Mouse (Mus musculus) left cerebral cortex, adult 8-10 months (tissue): ENCODE results near the gene Clec2i. TPM values are rescaled to one million over a fixed set of nuclear protein-coding genes. Genes with fewer than 3 reads are reported as not detected.
"Not testable (repeated sequence)": the region's sequence is repeated elsewhere in the genome, so short reads cannot be mapped to it uniquely, and the experiment has no call there.

ENCODE experiments used
- DNase-seq, 2 experiments: peaks; one replicate each; pipeline ENCODE4 v3.0.0; 2022; ENCODE audit warnings: low spot score in 2 of 2
- total RNA-seq, 4 experiments: library from RNA; stranded (reverse); gene quantifications; 2 replicates each; pipeline ENCODE4 v1.2.4; 2022

Clec2i gene
- total RNA-seq, 4 experiments from 2014 or later = 0.17 TPM; not detected in 3

DNA sequence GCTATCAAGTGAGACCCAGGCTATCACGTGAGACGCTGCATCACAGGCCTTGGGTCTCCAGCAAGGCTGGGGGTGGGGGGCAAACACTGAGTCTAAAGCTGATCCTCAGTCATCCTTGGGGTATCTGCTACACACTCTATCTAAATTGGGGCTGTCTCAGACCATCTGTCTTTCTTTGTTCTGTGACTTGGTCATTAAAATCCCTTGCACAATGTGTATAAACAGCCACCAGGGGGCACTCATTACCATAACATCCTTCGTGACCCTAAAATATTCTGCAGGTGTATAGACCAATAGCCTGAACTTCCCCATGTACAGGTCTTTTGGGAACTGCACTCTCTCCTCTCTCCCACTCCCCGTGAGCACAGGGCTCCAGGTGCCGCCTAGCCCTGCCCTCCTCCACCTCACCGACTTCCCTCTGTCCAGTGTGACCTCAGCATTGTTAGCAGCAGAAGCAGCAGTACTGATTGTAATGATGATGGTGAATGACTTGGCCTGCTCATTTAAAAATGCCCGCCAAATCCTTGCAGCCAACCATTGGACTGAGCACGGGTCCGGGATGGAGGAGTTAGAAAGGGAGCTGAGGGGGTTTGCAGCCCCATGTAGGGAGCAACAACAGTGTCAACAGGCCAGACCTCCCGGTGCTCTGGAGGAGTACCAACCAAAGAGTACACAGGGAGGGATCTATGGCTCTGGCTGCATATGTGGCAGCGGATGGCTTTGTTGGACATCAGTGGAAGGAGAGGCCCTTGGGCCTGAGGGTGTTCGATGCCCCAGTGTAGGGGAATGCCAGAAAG lies 33.2 kb upstream of the Clec2i start:
- no peak for DNase-seq

DNA sequence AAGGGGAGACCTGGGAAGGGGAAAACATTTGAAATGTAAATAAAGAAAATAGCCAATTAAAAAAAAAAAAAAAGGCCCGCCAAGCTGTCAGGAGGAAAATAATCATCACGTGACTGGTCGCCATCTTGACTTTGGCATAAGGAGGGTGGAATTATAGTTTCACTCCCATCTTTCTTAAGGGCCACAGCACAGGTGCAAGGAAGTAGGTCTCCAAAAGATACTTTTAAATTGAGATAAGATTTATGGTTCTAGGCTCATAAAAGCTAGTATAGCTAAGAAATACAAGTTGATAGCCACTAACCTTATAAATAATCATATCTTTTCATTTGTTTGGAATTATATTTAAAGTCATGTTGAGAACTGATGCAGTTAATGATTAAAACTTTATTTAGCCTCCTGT lies 32.5 kb upstream of the Clec2i start:
- DNase-seq = no peak

DNA sequence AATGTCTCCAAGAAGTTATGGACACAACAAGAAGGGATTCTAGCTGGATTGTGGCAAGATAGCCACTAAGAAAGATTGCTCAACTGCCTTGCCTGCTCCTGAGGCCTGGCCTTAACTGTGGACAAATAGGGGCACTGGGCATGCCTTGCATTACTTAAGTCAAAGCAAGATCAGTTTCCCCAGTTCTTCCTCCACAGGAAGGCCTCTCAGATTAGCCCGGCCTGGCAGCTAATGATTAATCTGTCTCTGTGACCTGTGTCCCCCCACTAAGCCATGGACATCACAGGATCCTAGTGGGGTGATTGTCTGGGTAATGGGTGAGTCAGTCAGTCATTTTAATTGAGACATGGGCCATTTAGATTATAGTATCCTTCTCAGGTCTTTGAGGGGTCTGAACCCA lies 31.9 kb upstream of the Clec2i start:
- no peak for DNase-seq

DNA sequence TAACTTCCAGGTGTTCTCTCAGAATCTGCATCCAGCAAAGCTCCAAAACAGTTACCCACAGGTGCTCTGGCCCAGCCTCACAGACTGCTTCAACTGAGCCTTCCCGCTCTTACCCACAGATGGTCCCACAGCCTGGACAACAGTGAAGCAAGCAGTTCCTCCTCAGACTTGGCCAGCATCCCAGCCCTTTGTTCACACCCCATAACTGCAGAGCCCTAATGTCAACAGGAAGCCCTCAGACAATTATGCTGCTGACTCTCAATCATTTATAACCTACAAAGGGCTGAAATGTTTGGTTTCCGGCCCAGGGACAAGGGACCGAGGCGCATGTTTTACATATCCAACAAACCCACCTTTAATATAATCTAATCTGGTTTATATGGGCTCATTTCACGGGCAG lies 31.1 kb upstream of the Clec2i start:
- no peak for DNase-seq

DNA sequence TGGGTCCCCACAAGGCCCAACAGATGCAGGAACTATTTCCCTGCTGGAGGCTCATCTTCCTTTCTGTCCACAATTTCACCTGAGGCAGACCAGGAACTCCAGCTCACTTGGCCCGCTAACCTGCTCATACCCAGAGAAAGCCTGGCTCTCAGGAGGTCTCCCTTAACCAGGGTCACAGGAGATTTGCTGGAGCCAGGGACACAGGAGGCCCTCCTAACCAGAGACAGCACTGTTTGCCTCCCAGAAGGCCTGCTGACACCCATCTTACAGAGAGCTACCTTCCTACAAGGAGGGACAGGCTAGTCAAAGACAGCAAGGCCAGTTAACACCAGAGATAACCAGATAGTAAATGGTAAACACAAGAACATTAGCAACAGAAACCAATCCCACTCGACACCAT lies 29.4 kb upstream of the Clec2i start:
- no peak for DNase-seq

DNA sequence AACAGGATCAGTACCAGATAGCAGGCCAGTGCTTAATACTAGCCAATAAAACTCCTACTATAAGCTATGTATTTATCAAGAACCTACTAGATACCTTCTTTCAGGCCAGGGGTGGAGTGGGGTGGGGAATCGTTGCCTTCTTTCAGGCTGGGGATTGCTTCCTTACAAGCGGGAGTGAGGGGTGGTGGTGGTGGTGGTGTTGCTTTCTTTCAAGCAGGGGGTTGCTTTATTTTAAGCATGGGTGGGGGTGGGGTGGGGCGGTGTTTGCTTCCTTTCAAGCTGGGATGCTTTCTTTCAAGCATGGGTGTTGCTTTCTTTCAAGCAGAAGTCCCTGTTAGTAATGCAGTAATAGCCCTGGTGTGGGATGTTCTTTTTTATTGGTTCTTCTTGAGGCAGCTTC lies 18.5 kb upstream of the Clec2i start:
- DNase-seq = no peak

DNA sequence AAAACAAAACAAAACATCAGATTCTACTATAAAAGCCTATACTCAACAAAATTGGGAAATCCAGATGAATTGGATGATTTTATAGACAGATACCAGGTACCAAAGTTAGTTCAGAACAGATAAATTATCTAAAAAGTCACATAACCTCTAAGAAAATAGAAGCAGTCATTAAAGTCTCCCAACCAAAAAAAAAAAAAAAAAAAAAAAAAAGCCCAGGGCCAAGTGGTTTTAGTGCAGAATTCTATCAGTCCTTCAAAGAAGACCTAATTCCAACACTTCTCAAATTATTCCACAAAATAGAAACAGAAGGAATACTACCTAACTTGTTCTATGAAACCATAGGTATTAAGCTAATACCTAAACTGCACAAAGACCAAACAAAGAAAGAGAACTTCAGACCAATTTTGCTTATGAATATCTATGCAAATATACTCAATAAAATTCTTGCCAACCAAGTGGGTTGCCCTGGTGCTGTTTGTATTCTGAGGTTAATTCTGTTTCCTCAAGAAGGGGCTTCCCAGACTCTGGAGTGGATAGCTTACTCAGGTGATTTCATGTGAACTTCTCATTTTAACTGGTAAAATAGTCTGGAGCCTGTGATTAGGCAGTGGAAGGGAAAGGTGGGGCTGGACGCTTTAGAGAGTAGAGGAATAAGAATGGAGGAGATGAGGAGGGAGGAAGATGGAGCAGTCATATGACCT lies 15.3 kb upstream of the Clec2i start:
- DNase-seq = no peak

DNA sequence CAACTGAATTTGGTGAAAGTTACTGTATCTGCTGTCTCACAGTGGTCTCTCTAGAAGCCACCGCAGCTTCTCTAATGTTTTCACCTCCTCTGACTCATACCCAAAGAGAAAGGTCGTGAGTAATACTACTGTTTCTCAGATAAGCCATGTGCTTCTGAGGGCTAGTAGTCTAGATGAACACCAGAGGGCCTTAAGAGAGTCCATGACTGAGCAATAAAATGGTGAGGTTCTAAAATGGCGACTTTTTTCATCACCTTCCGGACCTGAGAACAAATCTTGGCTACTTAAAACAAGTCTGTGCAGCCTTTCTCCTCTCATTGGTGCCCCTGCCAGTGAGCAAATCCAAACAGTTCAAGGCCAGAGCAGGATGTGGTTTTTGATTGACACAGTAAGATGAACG lies 1.4 kb downstream of the Clec2i start:
- no peak for DNase-seq

DNA sequence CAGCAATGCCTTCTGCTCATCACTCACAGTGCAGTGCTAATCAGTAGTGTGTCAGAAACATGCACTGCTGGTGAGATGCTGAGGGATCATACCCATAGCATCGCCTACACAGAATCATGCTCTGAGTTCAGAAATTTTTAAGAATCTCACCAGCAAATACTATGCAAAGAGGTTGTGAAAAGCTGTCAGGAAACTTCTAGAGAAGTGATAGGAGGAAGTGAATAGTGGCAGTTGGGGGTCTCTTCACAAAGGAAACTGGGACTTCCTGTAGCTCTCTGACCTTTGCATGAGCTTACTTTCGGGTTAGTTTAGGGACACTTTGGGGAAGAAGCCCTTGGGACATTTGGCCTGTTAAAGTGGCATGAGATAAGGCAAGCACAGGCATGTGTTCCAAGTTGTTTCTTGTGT lies 3.6 kb downstream of the Clec2i start, which contains the start of gene BC035044:
Gene BC035044 (minus strand): TSS at position 179 of the 408 bp plus-strand sequence.
- no peak for DNase-seq

DNA sequence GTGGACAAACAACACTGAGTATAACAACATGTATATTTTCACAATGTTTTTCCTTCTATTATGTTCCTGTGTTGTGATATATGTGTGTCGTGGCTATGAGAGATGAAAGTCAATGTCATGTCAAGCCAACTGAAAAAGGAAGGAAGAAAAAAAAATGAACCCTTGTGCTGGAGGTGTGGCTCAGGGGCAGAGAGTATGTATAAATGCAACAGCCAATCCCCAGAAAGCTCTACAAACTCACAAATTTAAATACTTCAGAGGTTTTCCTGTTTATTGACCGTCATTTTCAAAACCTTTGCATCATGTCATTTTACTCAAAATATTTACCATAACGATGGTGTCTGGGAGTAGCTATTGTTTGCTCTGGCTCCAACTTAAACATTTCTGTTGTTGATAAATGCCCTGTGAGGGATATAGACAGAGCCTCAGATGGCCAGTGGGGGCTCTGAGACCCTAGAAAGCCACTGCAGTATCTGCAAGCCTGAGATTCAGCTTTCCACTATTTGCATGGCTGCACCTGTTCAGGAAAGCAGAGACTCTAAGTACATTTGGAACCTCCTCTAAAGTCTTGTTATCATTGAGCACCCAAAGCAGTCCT lies 8.1 kb downstream of the Clec2i start:
- DNase-seq = no peak

DNA sequence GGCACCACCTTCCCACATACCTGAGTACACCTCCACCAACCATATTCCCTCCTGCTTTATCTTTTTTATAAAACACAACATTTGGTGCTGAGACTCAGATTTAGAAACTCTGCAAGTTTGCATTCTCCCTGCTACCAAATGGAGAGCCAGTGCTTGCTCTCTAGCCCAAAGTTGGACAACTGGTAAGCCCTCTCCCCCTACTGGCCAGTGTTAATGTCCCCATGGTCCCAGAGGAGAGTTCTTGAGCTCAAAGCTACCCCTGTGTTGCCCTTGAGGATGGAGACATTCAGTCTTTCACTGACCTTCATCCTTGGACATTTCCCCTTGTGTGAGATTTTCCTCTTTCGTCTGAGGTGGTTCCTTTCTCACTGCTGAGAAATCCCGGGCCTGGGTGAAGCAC lies 12.7 kb downstream of the Clec2i start:
- DNase-seq = no peak

DNA sequence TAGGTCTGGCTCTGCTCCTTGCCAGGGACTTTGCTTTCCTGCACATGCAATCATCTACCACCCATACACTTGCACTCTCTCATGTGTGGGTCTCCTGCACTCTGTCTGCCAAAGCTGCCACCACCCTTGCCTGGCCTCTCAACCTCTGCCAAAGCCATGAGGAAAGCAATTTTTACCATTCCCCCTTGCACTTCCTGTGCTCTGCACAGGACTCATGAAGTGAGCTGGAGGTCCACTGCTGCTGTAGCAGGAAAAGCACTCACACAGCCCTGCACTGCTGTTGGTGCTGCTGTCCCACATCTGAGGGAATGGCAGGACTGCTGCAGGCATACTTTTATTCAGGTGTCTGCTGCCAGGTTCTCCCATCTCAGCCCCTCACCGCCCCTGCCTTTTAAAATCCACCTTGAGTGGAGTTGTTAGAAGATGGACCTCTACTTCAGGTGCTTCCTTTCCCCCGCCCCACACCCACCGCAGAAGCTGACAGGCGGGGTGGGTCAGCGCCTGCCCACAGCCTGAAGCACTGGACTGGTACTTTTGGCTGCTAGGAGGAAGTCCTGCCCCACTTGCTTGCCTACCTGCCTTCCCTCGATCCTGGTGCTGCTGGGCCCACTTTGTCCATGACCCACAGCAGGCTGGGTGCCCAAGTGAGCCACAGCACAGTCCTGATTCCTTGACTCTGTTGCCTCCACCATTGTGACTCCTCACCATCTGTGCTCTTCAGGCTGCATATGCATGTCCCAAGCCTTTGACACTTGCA lies 13.6 kb downstream of the Clec2i start:
- DNase-seq = not testable (repeated sequence)

DNA sequence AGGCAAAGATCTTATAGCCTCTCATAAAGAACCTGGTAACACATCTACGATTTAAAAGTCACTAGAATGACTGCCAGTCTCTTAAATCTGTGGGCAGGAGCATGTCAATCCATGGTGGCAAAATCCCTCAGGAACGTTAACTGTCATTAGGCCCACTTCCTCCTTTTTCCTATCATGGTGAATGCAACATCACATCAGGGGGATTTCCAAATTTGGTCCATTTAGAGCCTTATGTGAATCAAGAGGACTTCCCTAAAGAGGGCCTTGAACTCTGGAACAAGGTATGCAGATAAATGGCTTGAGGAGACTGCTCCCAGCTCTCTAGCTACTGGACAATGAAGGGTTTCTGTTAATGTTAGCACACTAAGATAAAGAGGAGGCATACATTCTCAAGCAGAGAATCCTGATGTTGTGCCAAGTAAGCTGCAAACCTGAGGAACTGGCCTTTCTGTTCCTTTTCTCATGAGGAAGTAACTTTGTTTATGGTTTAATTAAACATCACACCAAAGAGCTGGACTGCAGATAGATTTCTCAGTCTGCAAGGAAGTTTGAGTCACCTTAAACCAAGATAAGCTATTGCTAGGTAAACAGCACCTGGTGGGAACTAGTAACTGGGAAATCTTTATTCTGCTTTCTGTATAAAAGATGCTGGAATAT lies 26.3 kb downstream of the Clec2i start:
- no peak for DNase-seq

DNA sequence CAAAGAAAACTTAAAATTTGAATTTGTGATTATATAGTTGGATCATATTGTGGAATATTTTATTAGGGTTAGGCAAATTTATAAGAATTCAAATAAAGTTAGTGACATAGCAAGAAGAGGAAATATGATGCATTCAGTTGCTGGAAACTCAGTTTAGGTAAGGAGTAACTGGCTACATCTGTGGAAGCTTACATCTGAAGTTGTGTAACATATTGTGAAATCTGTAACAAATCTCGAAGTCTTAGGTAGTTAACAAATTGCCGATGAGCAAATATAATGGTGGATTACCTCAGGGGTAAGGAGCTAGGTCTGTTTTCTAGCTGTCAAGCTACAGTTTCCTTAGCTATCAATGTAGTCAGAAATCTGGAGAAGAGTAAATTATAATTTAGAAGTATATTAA lies 29.9 kb downstream of the Clec2i start:
- DNase-seq = no peak

DNA sequence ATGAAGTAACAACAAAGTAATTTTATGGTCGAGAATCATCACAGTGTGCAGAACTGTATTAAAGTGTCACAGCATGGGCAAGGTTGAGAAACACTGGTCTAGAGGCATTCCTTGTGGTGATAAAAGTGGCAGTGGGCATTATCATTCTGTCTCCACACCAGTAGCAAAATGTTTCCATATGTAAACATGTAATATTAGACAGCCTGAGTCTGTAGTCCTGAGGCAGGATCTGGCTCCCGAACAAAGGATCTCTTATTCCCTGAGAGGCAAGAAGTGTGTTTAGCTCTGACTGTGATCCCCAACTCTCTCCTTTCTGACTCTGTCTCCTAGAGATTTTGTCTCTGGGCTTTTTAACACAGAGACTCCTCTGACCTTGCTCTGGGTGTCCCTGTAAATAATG lies 45.7 kb downstream of the Clec2i start:
- DNase-seq = no peak

DNA sequence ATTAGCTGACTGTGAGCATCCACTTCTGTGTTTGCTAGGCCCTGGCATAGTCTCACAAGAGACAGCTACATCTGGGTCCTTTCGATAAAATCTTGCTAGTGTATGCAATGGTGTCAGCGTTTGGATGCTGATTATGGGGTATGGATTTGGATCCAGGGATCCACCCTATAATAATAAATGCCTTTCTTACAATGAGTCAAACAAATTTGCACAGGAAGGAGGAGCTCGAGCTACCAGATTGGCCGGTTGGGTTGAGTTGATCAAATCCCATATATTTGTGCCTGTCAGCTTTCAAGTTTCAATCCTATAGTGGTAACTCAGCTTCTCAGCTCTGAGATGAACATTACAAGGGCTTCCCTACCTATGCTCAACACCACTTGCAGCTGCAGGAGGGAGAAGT lies 46.7 kb downstream of the Clec2i start, which contains the start of gene Clec2g:
Gene Clec2g (plus strand): TSS at position 301 of the 400 bp plus-strand sequence.
- not testable (repeated sequence) for DNase-seq

DNA sequence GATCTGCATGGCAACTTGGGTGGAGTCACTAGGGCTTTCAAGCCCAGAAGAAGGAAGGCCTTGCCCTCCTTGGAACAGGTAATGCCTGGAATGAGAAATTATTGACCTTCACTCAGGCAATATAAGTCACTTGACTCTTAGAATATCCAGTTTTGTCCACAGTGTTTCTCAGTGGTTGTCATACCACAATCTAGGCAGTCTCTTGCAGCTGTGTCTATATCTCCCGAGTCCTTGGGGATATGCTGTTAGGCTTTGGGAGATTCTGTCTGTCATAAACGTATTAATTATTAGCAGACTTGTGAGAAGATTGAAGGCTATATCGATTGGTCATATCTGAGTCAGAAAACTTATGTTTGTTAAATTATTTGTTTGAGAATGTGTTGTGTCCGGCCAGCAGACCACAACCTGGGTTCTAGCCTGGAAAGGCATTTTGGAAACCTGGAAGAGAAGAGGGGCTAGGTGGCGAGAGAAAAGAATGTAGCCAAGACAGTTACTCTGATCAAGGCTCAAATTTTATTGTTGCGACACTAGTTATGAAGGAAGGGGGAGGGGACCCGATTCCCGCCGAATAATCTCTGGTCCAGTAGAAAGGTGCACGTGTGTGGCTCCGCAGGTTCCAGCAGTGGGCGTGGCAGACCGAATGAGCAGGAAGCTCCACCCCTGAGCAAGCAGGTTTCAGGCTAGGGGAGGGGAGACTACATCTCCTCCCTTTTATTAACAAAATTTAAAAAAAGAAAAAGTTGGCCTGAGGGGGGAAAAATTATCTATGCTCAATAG lies 48.7 kb downstream of the Clec2i start:
- not testable (repeated sequence) for DNase-seq

DNA sequence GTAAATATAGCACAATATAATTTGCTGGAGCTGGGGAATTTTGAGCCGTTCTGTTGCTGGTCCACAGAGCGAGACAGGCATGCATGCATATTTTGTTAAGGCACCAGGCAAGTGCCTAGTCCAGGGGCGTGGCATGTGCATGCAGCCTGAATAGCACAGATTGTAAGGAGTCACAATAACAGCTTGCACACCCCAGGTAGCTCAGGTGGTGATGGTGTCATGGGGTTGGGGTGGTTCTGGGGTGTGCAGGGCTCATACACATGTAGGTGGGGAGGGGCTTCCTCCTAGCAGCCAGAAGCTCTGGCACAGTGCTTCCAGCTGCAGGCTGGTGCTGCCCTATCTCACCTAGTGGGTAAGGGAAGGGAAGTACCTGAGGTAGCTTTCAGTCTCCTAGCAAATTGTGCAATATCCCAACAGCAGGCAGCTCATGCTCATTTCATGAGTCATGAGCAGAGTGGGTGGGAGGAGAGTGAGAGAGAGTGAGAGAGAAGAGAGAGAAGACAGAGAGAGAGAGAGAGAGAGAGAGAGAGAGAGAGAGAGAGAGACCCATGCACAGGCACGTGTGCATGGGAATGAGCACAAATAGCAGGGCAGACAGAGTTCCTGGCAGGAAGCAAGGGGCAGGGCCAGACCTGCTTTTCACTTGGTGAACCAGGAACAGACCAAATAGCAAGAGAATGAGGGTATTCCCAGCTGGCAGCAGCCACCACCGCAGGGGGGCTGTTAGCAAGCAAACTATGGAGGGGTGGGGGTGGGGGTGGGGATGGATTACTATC lies 54.4 kb downstream of the Clec2i start:
- DNase-seq = no peak

DNA sequence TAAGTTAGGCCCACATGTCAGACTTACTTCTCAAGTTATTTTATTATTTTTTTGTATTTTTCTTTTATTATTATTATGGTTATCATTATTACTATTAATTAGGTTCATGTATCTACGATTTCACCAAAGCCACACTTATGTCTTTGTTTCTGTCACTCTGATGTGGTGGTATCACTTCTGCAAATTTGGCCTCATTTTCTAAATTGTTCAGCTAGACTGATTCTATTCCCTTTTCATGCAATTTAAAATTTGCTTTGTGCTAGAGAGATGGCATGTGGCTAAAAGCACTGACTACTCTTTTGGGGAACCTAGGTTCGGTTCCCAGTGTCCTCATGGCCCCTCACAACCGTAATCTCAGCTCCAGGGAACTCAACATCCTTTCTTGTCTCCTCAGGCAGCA lies 58.2 kb downstream of the Clec2i start:
- DNase-seq = no peak
